Mouse (Mus musculus) heart, postnatal 25 days (tissue): ENCODE measurements at regions not wholly inside any gene's neighbourhood (a gene's known extent, or its start where the extent isn't known, plus 50 kb on each side); places are given as distances from the start of the nearest gene placed in this dataset.
"Not testable (repeated sequence)": the region's sequence is repeated elsewhere in the genome, so short reads cannot be mapped to it uniquely, and the experiment has no call there.

Experiments
- DNase-seq: peaks from one replicate; pipeline ENCODE4 v3.0.0; 2022; ENCODE audit warnings: low spot score
- intact Hi-C: fragments of 180-260 bp; cut with DNase I; formaldehyde crosslinking; loops from one replicate; pipeline ENCODE4 v1.15.1; 2025

DNA sequence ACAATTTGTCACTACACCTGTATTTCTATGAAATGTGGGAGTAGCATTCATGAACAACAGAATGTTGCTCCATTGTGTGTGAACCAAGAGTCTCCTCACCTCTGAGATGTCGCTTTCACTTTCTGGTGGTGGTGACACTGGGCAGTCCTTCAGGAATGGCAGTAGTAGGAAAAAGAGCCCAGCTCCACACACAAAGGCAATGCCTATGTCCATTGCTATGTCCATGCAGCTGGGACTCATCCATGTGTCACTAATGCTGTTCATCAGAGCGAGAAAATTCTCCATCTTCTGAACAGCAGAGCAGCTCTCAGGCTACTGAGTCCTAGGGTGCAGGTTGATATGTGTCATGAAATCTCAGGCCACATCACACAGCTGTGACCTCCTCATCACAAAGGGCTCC, 65.0 kb upstream of the Gm30302 start:
- not testable (repeated sequence) for DNase-seq
- intact Hi-C loops, result loop anchor here (5.0 kb wide), 1 partner anchor 188 kb away; no protein-coding TSS in a partner anchor

DNA sequence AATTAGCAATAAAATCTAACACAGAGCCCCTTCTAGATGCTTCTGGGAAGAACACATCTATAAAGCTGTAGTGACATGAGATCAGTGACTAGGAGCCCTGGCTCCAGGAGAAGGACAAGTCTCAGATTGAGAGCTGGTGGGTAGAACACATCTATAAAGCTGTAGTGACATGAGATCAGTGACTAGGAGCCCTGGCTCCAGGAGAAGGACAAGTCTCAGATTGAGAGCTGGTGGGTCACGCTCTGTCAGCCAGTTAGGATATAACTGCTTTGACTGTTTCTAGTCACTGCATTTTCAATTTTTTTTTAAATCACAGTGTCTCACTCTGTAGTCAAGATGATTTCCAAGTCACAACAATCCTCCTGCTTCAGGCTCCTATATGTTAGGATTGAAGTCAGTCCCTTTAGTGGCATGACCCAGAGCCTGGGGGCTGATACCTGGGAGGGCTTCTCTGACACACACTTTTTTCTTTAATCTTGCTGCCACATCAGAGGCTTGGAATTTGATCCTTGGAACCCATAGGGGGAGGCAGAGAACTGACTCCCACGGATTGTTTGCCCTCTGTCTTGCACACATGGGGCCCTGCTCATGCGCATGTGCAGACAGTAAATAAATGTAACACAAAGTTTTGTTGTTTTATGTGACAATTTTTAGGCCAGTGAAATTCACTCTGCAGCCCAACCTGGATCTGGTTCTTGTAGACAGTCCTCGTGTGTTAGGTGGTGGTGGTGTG, 50.9 kb upstream of the Gm30302 start:
- DNase-seq, result no peak
- intact Hi-C loops, result no loop called here
